Mouse (Mus musculus): ENCODE data around the gene Bcas3. TPM values are rescaled to one million over a fixed set of nuclear protein-coding genes. Genes with fewer than 3 reads are reported as not detected.

The Bcas3 gene
- polyA plus RNA-seq, 1 experiment = 25.3 TPM

DNA sequence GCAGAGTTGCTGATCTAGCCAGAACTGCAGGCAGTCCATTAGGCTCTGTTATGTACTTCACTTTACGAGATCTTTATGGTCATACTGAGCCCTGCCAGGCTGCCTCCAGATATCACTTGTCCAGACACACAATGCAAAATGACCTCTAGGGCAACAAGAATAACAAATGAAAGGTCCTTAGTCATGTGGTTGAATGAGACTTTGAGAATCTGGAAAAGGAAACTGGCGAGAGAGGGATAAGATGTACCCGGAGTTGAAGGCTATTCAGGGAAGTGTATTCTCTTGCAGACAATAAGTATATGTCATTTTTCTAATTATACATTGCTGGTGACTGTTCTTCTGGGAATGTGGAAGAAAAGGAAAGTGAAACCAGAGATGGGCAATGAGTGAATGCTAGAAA lies 218.1 kb downstream of the Bcas3 start:
- 94% methylated on average over 3 of the region's 3 CpGs for WGBS
- Histone ChIP-seq H3K4me3 (ENCODE audit: extremely low read depth, insufficient read depth, insufficient read length) (no peak overlapping the region), H3K4me1 (ENCODE audit: control insufficient read depth, insufficient read depth, insufficient read length) (no peaks in the 10 kb centered on the region), H3K27me3 (ENCODE audit: control insufficient read depth, insufficient read depth, low read length) (no peaks in the 10 kb centered on the region), H3K27ac (ENCODE audit: insufficient read depth, low read length) (no peak overlapping the region), H3K36me3 (ENCODE audit: control insufficient read depth, insufficient read depth, low read length) (no peaks in the 10 kb centered on the region)
- no peak for DNase-seq (ENCODE audit: low read depth in 1 of 2, low spot score in 2 of 2)
- TF ChIP-seq POLR2A (IDR thresholded peaks at IDR 0.05; ENCODE audit: low read depth, low read length) (no peak), CTCF (IDR thresholded peaks at IDR 0.05; ENCODE audit: extremely low read depth, insufficient read depth, insufficient read length, insufficient replicate concordance) (no peak)

DNA sequence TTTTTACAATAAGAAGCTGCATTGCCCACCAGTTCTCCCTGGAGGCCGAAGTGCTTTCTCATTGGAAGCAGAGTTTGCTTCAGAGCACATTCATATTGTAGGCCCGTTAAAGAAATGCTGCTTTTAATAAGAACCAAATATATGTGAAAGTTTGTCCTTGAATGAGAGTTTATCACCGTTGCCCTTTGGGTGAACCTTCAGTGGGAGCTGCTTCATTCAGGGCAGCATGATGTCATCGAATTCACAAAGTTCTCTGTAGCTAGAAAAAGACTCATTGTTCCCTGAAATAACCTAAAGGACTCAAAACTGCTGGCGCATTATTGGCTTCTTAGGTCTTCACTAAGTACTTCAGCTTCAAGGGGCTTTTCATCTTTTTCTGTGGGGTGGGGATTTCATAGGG lies 219.0 kb downstream of the Bcas3 start:
- TF ChIP-seq CTCF (IDR thresholded peaks at IDR 0.05; ENCODE audit: extremely low read depth, insufficient read depth, insufficient read length, insufficient replicate concordance) (no peak), POLR2A (IDR thresholded peaks at IDR 0.05; ENCODE audit: low read depth, low read length) (no peak)
- 84% methylated on average over 5 of the region's 5 CpGs for WGBS
- H3K4me3 ChIP-seq (ENCODE audit: extremely low read depth, insufficient read depth, insufficient read length) = no peak overlapping the region
- no peak overlapping the region for H3K27ac ChIP-seq (ENCODE audit: insufficient read depth, low read length)
- no peaks in the 10 kb centered on the region for H3K27me3 ChIP-seq (ENCODE audit: control insufficient read depth, insufficient read depth, low read length)
- DNase-seq (ENCODE audit: low read depth in 1 of 2, low spot score in 2 of 2) = no peak
- H3K4me1 ChIP-seq (ENCODE audit: control insufficient read depth, insufficient read depth, insufficient read length) = no peaks in the 10 kb centered on the region
- no peaks in the 10 kb centered on the region for H3K36me3 ChIP-seq (ENCODE audit: control insufficient read depth, insufficient read depth, low read length)

DNA sequence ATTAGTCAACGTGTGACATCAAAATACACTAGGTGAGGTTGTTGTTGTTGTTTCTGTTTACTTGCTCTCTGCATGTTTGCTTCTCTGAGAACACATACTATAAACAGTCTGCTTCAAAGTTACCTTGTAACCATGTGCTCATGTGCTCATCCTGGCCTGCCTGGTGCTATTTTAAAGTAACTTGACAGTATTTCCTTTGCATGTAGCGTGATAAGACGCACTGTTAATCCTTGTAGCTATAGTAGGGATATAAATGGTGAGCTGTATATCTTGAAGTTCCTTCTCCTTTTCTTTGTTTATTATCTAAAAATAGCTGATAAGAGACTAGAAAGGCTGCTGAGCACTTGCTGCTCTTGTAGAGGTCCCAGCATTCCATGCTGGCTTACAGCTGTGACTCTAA lies 219.6 kb downstream of the Bcas3 start:
- no peaks in the 10 kb centered on the region for H3K36me3 ChIP-seq (ENCODE audit: control insufficient read depth, insufficient read depth, low read length)
- no peak overlapping the region for H3K4me3 ChIP-seq (ENCODE audit: extremely low read depth, insufficient read depth, insufficient read length)
- no peaks in the 10 kb centered on the region for H3K27me3 ChIP-seq (ENCODE audit: control insufficient read depth, insufficient read depth, low read length)
- WGBS = 90% methylated on average over 3 of the region's 3 CpGs
- no peaks in the 10 kb centered on the region for H3K4me1 ChIP-seq (ENCODE audit: control insufficient read depth, insufficient read depth, insufficient read length)
- no peak for DNase-seq (ENCODE audit: low read depth in 1 of 2, low spot score in 2 of 2)
- no peak overlapping the region for H3K27ac ChIP-seq (ENCODE audit: insufficient read depth, low read length)
- TF ChIP-seq POLR2A (IDR thresholded peaks at IDR 0.05; ENCODE audit: low read depth, low read length) = no peak
- no peak for TF ChIP-seq CTCF (IDR thresholded peaks at IDR 0.05; ENCODE audit: extremely low read depth, insufficient read depth, insufficient read length, insufficient replicate concordance)

DNA sequence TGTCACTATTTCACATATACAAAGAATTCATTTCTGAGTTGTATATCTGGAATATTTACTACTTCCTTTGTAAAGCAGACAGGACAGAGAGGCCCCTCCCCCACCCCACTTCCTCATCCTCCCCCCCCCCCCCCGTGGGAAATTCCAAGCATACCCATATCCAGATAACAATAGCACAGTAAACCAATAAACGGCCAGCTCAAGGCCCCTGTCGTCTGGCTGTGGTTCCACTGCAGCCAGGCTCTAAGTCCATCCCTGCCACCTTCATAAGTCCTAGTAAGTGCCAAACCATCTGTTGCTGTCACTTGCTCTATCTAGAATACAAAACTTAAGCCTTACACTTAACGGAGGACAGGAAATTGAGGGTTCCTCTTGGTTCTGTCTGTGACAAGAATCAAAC lies 221.5 kb downstream of the Bcas3 start:
- no peaks in the 10 kb centered on the region for H3K27me3 ChIP-seq (ENCODE audit: control insufficient read depth, insufficient read depth, low read length)
- no peak overlapping the region for H3K27ac ChIP-seq (ENCODE audit: insufficient read depth, low read length)
- TF ChIP-seq POLR2A (IDR thresholded peaks at IDR 0.05; ENCODE audit: low read depth, low read length) (no peak), CTCF (IDR thresholded peaks at IDR 0.05; ENCODE audit: extremely low read depth, insufficient read depth, insufficient read length, insufficient replicate concordance) (no peak)
- 6% methylated on average over 4 of the region's 4 CpGs for WGBS
- DNase-seq (ENCODE audit: low read depth in 1 of 2, low spot score in 2 of 2) = no peak
- no peaks in the 10 kb centered on the region for H3K4me1 ChIP-seq (ENCODE audit: control insufficient read depth, insufficient read depth, insufficient read length)
- no peak overlapping the region for H3K4me3 ChIP-seq (ENCODE audit: extremely low read depth, insufficient read depth, insufficient read length)
- no peaks in the 10 kb centered on the region for H3K36me3 ChIP-seq (ENCODE audit: control insufficient read depth, insufficient read depth, low read length)

DNA sequence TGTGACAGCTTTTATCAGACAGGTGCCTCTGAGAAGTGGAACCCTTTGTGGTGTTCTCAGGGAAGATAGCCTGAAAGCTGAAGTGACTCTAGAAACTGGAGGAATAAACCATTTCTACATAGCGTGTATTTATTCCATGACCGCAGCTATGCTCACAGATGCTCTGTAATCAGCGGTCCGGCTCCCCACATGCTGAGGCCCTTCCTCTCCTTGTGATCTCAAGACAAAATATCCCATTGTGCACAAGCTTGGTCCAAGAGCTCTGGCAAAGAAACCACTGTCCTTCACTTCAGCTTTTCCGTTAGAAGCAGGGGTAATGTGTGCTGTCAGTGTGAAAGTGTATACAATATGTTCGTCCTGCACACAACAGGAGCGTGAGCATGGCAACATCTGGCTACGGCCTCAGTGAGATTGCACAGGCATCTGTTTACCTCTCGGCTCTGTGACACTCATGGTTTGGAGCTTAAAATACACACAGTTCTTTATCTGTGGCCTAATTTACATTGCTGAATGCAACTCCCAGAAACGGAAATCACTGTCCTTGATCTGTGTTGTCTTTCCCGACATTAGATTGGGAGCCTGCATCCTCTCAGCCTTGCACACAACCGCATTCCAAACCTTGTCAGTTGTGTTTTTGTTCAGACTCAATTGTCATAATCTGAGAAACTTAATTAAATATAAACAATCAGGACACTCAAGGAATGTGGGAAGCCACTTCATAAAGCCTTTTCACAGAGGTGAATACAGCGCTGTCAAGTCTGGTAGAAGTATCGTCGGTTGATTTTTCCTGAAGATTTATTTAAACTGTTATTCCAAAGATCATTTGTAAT lies 225.1 kb downstream of the Bcas3 start:
- no peak overlapping the region for H3K4me3 ChIP-seq (ENCODE audit: extremely low read depth, insufficient read depth, insufficient read length)
- no peaks in the 10 kb centered on the region for H3K27me3 ChIP-seq (ENCODE audit: control insufficient read depth, insufficient read depth, low read length)
- H3K27ac ChIP-seq (ENCODE audit: insufficient read depth, low read length) = no peak overlapping the region
- peaks cover 1% of the 10 kb centered on the region; the same call in 1 of the 2 replicates for H3K36me3 ChIP-seq (ENCODE audit: control insufficient read depth, insufficient read depth, low read length)
- DNase-seq (ENCODE audit: low read depth in 1 of 2, low spot score in 2 of 2) = no peak
- H3K4me1 ChIP-seq (ENCODE audit: control insufficient read depth, insufficient read depth, insufficient read length) = no peaks in the 10 kb centered on the region
- TF ChIP-seq POLR2A (IDR thresholded peaks at IDR 0.05; ENCODE audit: low read depth, low read length) = no peak
- no peak for TF ChIP-seq CTCF (IDR thresholded peaks at IDR 0.05; ENCODE audit: extremely low read depth, insufficient read depth, insufficient read length, insufficient replicate concordance)
- 94% methylated on average over 15 of the region's 15 CpGs for WGBS

DNA sequence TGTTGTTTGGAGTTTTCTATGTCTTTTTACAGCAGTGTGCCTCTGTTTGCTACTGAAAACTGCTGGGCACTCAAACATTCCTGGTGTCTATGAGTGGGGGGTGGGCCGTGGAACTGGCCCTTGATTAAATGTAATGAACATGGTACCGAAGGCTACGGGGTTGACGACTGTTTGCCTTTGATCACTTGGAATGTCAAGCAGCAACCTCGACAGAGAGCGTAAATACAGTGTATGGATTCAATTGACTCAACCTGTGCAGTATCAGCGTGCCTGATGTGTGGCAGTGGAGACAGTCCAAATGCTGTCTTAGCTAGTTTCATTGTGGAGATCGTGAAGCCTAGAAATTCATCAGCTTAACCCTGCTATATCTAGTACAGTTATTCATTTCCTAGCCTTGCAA lies 231.1 kb downstream of the Bcas3 start:
- Histone ChIP-seq H3K27ac (ENCODE audit: insufficient read depth, low read length) (no peak overlapping the region), H3K36me3 (ENCODE audit: control insufficient read depth, insufficient read depth, low read length) (peaks cover 1% of the 10 kb centered on the region; the same call in 1 of the 2 replicates), H3K27me3 (ENCODE audit: control insufficient read depth, insufficient read depth, low read length) (no peaks in the 10 kb centered on the region), H3K4me3 (ENCODE audit: extremely low read depth, insufficient read depth, insufficient read length) (no peak overlapping the region), H3K4me1 (ENCODE audit: control insufficient read depth, insufficient read depth, insufficient read length) (no peaks in the 10 kb centered on the region)
- no peak for DNase-seq (ENCODE audit: low read depth in 1 of 2, low spot score in 2 of 2)
- TF ChIP-seq POLR2A (IDR thresholded peaks at IDR 0.05; ENCODE audit: low read depth, low read length) = no peak
- no peak for TF ChIP-seq CTCF (IDR thresholded peaks at IDR 0.05; ENCODE audit: extremely low read depth, insufficient read depth, insufficient read length, insufficient replicate concordance)
- 86% methylated on average over 8 of the region's 8 CpGs for WGBS

DNA sequence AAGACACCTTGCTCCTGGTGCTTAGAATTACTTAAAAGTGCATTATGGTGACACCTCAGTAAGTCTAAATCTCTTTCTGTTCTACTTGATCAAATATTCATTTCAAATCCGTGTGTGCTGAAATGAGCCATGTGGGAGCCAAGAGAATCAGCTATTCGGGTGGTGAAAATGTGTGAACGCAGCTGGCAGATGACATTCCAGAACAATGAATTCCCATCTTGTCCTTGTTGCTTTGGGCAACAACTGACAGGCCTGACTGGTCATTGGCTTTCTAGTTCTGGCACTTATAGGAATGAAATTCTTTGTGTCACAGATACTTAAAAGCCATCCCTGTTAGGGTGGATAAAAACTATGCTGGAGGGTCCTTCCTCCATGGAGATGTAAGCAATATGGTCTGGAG lies 240.7 kb downstream of the Bcas3 start:
- TF ChIP-seq CTCF (IDR thresholded peaks at IDR 0.05; ENCODE audit: extremely low read depth, insufficient read depth, insufficient read length, insufficient replicate concordance) = no peak
- no peak for TF ChIP-seq POLR2A (IDR thresholded peaks at IDR 0.05; ENCODE audit: low read depth, low read length)
- no peak overlapping the region for H3K4me3 ChIP-seq (ENCODE audit: extremely low read depth, insufficient read depth, insufficient read length)
- DNase-seq (ENCODE audit: low read depth in 1 of 2, low spot score in 2 of 2) = no peak
- H3K27ac ChIP-seq (ENCODE audit: insufficient read depth, low read length) = no peak overlapping the region
- 93% methylated on average over 3 of the region's 3 CpGs for WGBS
- no peaks in the 10 kb centered on the region for H3K4me1 ChIP-seq (ENCODE audit: control insufficient read depth, insufficient read depth, insufficient read length)
- no peaks in the 10 kb centered on the region for H3K36me3 ChIP-seq (ENCODE audit: control insufficient read depth, insufficient read depth, low read length)
- H3K27me3 ChIP-seq (ENCODE audit: control insufficient read depth, insufficient read depth, low read length) = no peaks in the 10 kb centered on the region
